Mouse (Mus musculus) lung, embryonic 15.5 days (tissue): ENCODE results near the gene Unk. TPM values are rescaled to one million over a fixed set of nuclear protein-coding genes. Genes with fewer than 3 reads are reported as not detected.

Source experiments
- ATAC-seq: fragments of 200-750 bp; cut with Nextera tagmentation; 2 replicates; pipeline ENCODE4 v1.8.0; 2017; ENCODE audit warnings: moderate number of reproducible peaks, borderline replicate concordance; ENCODE audit not compliant: low FRiP score, low TSS enrichment; ENCODE audit errors: extremely low read depth
- H3K27ac ChIP-seq: fragments of 300-500 bp; sonication (generic); 2 replicates; pipeline ENCODE4 v1.5.1; 2015; ENCODE audit warnings: moderate library complexity, mild to moderate bottlenecking, inconsistent platforms
- H3K27me3 ChIP-seq: fragments of 300-500 bp; sonication (generic); 2 replicates; pipeline ENCODE4 v1.6.1; 2015; ENCODE audit warnings: inconsistent platforms
- H3K36me3 ChIP-seq: fragments of 300-500 bp; sonication (generic); 2 replicates; pipeline ENCODE4 v1.6.1; 2015; ENCODE audit warnings: inconsistent platforms
- H3K4me1 ChIP-seq: fragments of 300-500 bp; sonication (generic); 2 replicates; pipeline ENCODE4 v1.6.1; 2015; ENCODE audit warnings: inconsistent platforms
- H3K4me2 ChIP-seq: fragments of 300-500 bp; sonication (generic); 2 replicates; pipeline ENCODE4 v1.6.1; 2015; ENCODE audit warnings: inconsistent platforms, mild to moderate bottlenecking, moderate library complexity
- H3K4me3 ChIP-seq: fragments of 300-500 bp; sonication (generic); 2 replicates; pipeline ENCODE4 v1.5.1; 2015; ENCODE audit warnings: mild to moderate bottlenecking, inconsistent platforms
- H3K9ac ChIP-seq: fragments of 300-500 bp; sonication (generic); 2 replicates; pipeline ENCODE4 v1.6.1; 2015; ENCODE audit warnings: inconsistent platforms
- H3K9me3 ChIP-seq: fragments of 300-500 bp; sonication (generic); 2 replicates; pipeline ENCODE4 v1.6.1; 2016; ENCODE audit warnings: inconsistent platforms
- WGBS: fragments of 180-500 bp; shearing (Covaris S2); methylation state at CpG from one replicate; pipeline ENCODE4 v1.1.7; 2015; 5-methylcytosine and 5-hydroxymethylcytosine counted together
- polyA plus RNA-seq: library from polyadenylated mRNA; unstranded; fragments of >200 nt; fragmentation: Nextera tagmentation; extraction: Ambion mirVana; gene quantifications from 2 replicates; pipeline ENCODE4 v1.2.1, GENCODE M21; 2015

Unk gene
- polyA plus RNA-seq, 1 experiment from 2014 or later = 37.7 TPM

- no peak overlapping the region for H3K4me2 ChIP-seq
- 89% methylated on average over 17 of the region's 17 CpGs for WGBS
- H3K36me3 ChIP-seq = peaks cover 75% of the 10 kb centered on the region
- no peak overlapping the region for H3K27ac ChIP-seq
- H3K9ac ChIP-seq = no peak overlapping the region
- H3K4me3 ChIP-seq = no peak overlapping the region
- ATAC-seq = no peak
- H3K9me3 ChIP-seq = no peaks in the 10 kb centered on the region
- no peaks in the 10 kb centered on the region for H3K4me1 ChIP-seq
- no peaks in the 10 kb centered on the region for H3K27me3 ChIP-seq
These were observed 29.0 kb downstream of the Unk start for GRCm38 (mm10) chr11:116058868-116059690.

DNA sequence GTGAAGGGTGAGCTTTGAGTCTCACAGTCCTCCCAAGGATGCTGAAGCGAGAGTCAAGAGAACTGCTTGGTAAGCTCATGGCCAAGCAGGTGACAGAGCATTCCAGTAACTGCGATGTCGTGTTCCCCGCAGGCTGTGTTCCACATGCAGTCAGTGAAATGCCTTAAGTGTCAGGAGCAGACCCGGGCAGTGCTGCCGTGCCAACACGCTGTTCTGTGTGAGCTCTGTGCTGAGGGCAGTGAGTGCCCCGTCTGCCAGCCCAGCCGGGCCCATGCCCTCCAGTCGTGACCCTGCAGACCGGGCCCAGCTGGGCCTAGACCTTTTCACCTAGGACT is 29.5 kb downstream of the Unk start:
- Histone ChIP-seq H3K9ac (no peak overlapping the region), H3K9me3 (no peaks in the 10 kb centered on the region), H3K4me1 (no peaks in the 10 kb centered on the region), H3K4me2 (no peak overlapping the region), H3K4me3 (no peak overlapping the region), H3K27ac (no peak overlapping the region), H3K36me3 (peaks cover 69% of the 10 kb centered on the region), H3K27me3 (no peaks in the 10 kb centered on the region)
- ATAC-seq = no peak
- 88% methylated on average over 11 of the region's 11 CpGs for WGBS

GRCm38 (mm10) chr11:116060596-116060995 is 30.5 kb downstream of the Unk start:
- WGBS = 68% methylated on average over 9 of the region's 9 CpGs
- Histone ChIP-seq H3K9me3 (no peaks in the 10 kb centered on the region), H3K9ac (no peak overlapping the region), H3K27ac (peak overlapping the region; percentile 55), H3K4me3 (no peak overlapping the region), H3K27me3 (no peaks in the 10 kb centered on the region), H3K4me2 (no peak overlapping the region), H3K36me3 (peaks cover 60% of the 10 kb centered on the region), H3K4me1 (no peaks in the 10 kb centered on the region)
- 0 out of 2 replicates have a peak, but pooled peaks have one; percentile 24 for ATAC-seq

DNA sequence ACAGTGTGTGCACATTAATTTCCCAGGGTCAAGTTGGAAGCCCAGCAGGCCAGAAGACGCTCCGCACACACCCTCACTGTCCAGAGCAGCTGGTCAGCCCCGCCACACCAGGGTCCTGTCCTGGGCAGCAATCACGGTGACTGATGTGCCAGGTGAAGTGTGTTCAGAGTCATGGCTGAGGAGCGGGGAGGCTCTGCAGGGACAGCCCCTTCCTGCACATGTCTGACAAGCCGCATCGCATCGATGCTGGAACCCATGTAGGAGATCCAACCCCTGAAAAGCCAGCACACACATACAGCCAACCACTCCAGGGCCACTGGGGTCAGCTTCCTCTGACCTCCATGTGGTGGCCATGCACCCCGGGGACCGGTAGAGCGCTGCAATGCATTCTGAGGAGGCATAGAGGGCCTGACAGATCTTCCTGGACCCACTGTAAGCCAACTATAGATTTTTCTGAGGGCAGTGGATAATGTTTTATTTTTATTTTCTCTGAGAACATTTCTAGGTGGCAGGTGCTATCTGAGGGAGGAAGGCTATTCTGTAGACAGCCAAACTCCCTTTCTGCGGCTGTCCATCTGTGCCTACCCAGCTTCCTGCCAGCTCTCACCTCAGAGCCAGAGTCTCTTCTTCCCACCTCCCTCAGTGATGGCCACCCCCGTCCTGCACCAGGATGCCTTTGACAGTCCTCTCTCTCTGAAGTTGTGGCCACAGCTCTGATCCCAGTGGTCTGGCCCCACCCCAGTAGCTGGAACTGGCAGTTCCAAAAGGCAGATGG is 31.7 kb downstream of the Unk start:
- H3K27me3 ChIP-seq = no peaks in the 10 kb centered on the region
- H3K4me1 ChIP-seq = no peaks in the 10 kb centered on the region
- H3K4me2 ChIP-seq = no peak overlapping the region
- no peak overlapping the region for H3K4me3 ChIP-seq
- no peak overlapping the region for H3K27ac ChIP-seq
- WGBS = 82% methylated on average over 13 of the region's 13 CpGs
- no peak for ATAC-seq
- H3K36me3 ChIP-seq = peaks cover 49% of the 10 kb centered on the region
- no peak overlapping the region for H3K9ac ChIP-seq
- H3K9me3 ChIP-seq = no peaks in the 10 kb centered on the region

GRCm38 (mm10) chr11:116062521-116062920 is 32.4 kb downstream of the Unk start:
- H3K9me3 ChIP-seq = no peaks in the 10 kb centered on the region
- 66% methylated on average over 8 of the region's 8 CpGs for WGBS
- H3K27ac ChIP-seq = no peak overlapping the region

DNA sequence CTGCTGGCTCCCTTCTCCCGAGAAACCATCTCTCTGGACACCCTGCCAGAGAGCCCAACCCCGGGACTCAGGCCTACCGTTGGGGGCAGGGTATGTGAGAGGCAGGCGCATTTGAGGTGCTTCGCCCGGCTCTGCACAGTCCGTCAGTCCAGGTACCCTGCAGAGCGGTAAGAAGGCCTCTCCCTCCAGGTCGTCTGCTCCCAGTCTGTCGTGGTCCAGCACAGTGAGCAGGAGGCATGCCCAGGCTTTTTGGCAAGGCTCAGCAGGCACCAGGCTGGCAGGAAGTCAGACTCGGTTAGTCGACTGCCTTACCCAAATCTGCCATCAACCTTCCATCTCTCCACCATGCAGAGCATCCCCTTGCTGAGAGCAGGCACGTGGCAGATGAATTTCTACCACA is 33.4 kb downstream of the Unk start:
- Histone ChIP-seq H3K36me3 (peaks cover 31% of the 10 kb centered on the region), H3K4me3 (no peak overlapping the region), H3K9ac (no peak overlapping the region), H3K27ac (no peak overlapping the region), H3K4me1 (no peaks in the 10 kb centered on the region), H3K27me3 (no peaks in the 10 kb centered on the region), H3K4me2 (no peak overlapping the region), H3K9me3 (no peaks in the 10 kb centered on the region)
- no peak for ATAC-seq
- WGBS = 55% methylated on average over 13 of the region's 13 CpGs

More at GRCm38 (mm10) chr11:116062521-116062920, 32.4 kb downstream of the Unk start:
- Histone ChIP-seq H3K4me3 (no peak overlapping the region), H3K36me3 (peaks cover 42% of the 10 kb centered on the region), H3K27me3 (no peaks in the 10 kb centered on the region), H3K4me2 (no peak overlapping the region), H3K9ac (no peak overlapping the region), H3K4me1 (no peaks in the 10 kb centered on the region)
- no peak for ATAC-seq

- no peak overlapping the region for H3K27ac ChIP-seq
- ATAC-seq = no peak
- H3K36me3 ChIP-seq = peaks cover 24% of the 10 kb centered on the region
These were observed 34.2 kb downstream of the Unk start for GRCm38 (mm10) chr11:116064187-116064867.

GRCm38 (mm10) chr11:116065345-116065744 is 35.2 kb downstream of the Unk start:
- no peak overlapping the region for H3K4me2 ChIP-seq
- no peaks in the 10 kb centered on the region for H3K27me3 ChIP-seq
- H3K9ac ChIP-seq = no peak overlapping the region
- H3K4me1 ChIP-seq = no peaks in the 10 kb centered on the region
- H3K36me3 ChIP-seq = peaks cover 13% of the 10 kb centered on the region
- H3K4me3 ChIP-seq = no peak overlapping the region
- 75% methylated on average over 12 of the region's 12 CpGs for WGBS
- no peak overlapping the region for H3K27ac ChIP-seq
- no peaks in the 10 kb centered on the region for H3K9me3 ChIP-seq
- ATAC-seq = no peak

More at GRCm38 (mm10) chr11:116064187-116064867, 34.2 kb downstream of the Unk start:
- Histone ChIP-seq H3K9me3 (no peaks in the 10 kb centered on the region), H3K9ac (no peak overlapping the region), H3K27me3 (no peaks in the 10 kb centered on the region), H3K4me2 (no peak overlapping the region), H3K4me1 (no peaks in the 10 kb centered on the region), H3K4me3 (no peak overlapping the region)
- 60% methylated on average over 23 of the region's 23 CpGs for WGBS

DNA sequence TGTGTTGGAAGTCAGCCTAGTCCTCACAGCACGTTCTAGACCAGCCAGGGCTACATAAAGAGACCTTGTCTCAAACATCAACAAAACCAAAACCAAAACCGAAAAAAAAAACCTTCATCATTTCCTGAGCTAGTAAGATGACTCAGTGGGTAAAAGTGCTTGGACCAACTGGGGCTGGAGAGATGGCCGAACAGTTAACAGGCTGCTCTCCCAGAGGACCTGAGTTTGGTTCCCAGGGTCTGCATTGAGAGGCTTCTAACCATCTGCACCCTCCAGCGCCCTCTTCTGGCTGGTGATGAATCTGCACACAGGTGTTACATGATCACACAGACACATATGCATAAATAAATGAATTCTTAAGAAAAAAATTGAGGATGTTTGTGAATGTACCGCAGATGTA is 41.4 kb downstream of the Unk start:
- H3K9me3 ChIP-seq = no peaks in the 10 kb centered on the region
- ATAC-seq = no peak
- WGBS = 60% methylated on average over 5 of the region's 5 CpGs

DNA sequence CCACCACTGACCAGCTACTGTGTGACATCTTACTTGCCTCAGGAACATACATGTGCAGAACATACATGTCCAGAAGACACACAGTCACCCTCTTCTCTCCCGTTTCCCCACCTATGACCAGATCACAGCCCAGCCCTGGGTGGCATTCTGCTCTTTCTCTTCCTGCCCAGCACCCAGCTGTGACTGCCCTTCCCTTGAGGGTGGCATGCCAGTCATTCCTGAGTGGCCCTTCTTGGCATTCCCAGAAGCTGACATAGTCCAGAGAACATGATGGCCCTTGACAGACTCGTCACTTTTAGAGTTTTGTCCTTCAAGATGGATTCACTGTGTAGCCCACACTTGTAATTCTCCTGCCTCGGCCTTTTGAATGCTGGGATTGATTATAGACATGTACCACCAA is 42.5 kb downstream of the Unk start:
- 55% methylated on average over 3 of the region's 3 CpGs for WGBS
- ATAC-seq = no peak
- peaks cover 7% of the 10 kb centered on the region; the same call in 1 of the 2 replicates for H3K4me1 ChIP-seq

More for the DNA sequence above, 41.4 kb downstream of the Unk start:
- Histone ChIP-seq H3K36me3 (no peaks in the 10 kb centered on the region), H3K27ac (no peak overlapping the region), H3K4me1 (no peaks in the 10 kb centered on the region), H3K4me3 (no peak overlapping the region), H3K9ac (no peak overlapping the region), H3K27me3 (no peaks in the 10 kb centered on the region), H3K4me2 (no peak overlapping the region)

GRCm38 (mm10) chr11:116074436-116074991 is 44.4 kb downstream of the Unk start:
- Histone ChIP-seq H3K4me3 (no peak overlapping the region), H3K4me2 (no peak overlapping the region), H3K9me3 (no peaks in the 10 kb centered on the region), H3K27ac (no peak overlapping the region), H3K27me3 (no peaks in the 10 kb centered on the region), H3K9ac (no peak overlapping the region), H3K36me3 (peaks cover 9% of the 10 kb centered on the region), H3K4me1 (peaks cover 17% of the 10 kb centered on the region)
- 56% methylated on average over 7 of the region's 7 CpGs for WGBS
- no peak for ATAC-seq

More for the DNA sequence above, 42.5 kb downstream of the Unk start:
- H3K9ac ChIP-seq = no peak overlapping the region
- H3K36me3 ChIP-seq = no peaks in the 10 kb centered on the region
- H3K27me3 ChIP-seq = no peaks in the 10 kb centered on the region
- no peak overlapping the region for H3K4me3 ChIP-seq
- no peak overlapping the region for H3K27ac ChIP-seq
- H3K4me2 ChIP-seq = no peak overlapping the region
- no peaks in the 10 kb centered on the region for H3K9me3 ChIP-seq
